Mouse (Mus musculus): ENCODE data around the gene Mkrn1. TPM values are rescaled to one million over a fixed set of nuclear protein-coding genes. Genes with fewer than 3 reads are reported as not detected.
A peak's percentile ranks its signal among the peaks of the same experiment; 100 is the strongest.
"Not testable (repeated sequence)": the region's sequence is repeated elsewhere in the genome, so short reads cannot be mapped to it uniquely, and the experiment has no call there.

Mkrn1 gene
- polyA plus RNA-seq, 1 experiment = 34.7 TPM

- no peak for TF ChIP-seq MYOG (IDR thresholded peaks at IDR 0.05; ENCODE audit: control insufficient read depth in 1 of 3, insufficient read depth in 1 of 3, insufficient read length in 2 of 3, low read depth in 2 of 3)
- TF ChIP-seq REST (IDR thresholded peaks at IDR 0.05; ENCODE audit: insufficient read depth, insufficient read length) = no peak
- no peak for TF ChIP-seq SRF (IDR thresholded peaks at IDR 0.05; ENCODE audit: control insufficient read depth, insufficient read length, low read depth)
- no peak for TF ChIP-seq E2F4 (IDR thresholded peaks at IDR 0.05; ENCODE audit: insufficient read depth)
- no peak for TF ChIP-seq CEBPB (IDR thresholded peaks at IDR 0.05; ENCODE audit: insufficient read depth, poor library complexity, severe bottlenecking)
- TF ChIP-seq POLR2AphosphoS2 (IDR thresholded peaks at IDR 0.05; ENCODE audit: insufficient read length, low read depth) = no peak
- no peak for TF ChIP-seq MYOD1 (IDR thresholded peaks at IDR 0.05; ENCODE audit: control insufficient read depth in 1 of 3, insufficient read length in 2 of 3, low read depth in 2 of 3)
- no peak for TF ChIP-seq POLR2A (IDR thresholded peaks at IDR 0.05; ENCODE audit: insufficient read length, low read depth)
- TF ChIP-seq TCF3 (IDR thresholded peaks at IDR 0.05; ENCODE audit: insufficient read length, low read depth) = no peak
- TF ChIP-seq MAX (IDR thresholded peaks at IDR 0.05; ENCODE audit: low read depth) = no peak
- TF ChIP-seq TCF12 (IDR thresholded peaks at IDR 0.05; ENCODE audit: insufficient read depth, poor library complexity, severe bottlenecking) = no peak
- no peak for TF ChIP-seq USF1 (IDR thresholded peaks at IDR 0.05; ENCODE audit: low read depth)
- H3ac ChIP-seq (ENCODE audit: control insufficient read depth, insufficient read length) = no peak within 1 kb of the TSS
- H3K4me2 ChIP-seq (ENCODE audit: low read depth) = no peak within 1 kb of the TSS
- H3K79me2 ChIP-seq (ENCODE audit: control insufficient read depth, insufficient read depth) = no peaks in the 10 kb centered on the region
- no peaks in the 10 kb centered on the region for H3K36me3 ChIP-seq (ENCODE audit: control insufficient read depth, insufficient read depth)
- H3K4me3 ChIP-seq = no peak within 1 kb of the TSS
- peaks cover 17% of the 10 kb centered on the region for H3K27me3 ChIP-seq (ENCODE audit: control insufficient read depth, insufficient read depth, insufficient read length)
These were observed 39.0 kb downstream of the Mkrn1 start, which contains the start of gene Rab19 for GRCm38 (mm10) chr6:39381125-39381880. TSS of gene Rab19 (plus strand) at chr6:39381175.

DNA sequence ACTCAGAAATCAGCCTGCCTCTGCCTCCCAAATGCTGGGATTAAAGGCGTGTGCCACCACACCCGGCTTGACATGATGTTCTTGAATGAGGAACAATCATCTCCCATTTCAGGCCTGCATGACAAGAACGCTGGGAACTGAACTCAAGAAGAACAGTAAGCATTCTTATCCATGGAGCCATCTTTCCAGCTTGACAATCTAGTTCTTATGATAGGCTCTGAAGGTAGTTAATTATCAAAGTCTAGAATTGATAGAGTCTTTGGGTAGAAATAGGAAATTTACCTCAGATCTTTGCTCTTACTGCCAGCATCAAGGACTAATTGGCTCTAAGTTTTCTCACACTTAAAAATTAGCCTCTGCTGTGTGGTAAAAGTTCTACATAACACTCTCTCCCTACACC, 40.0 kb downstream of the Mkrn1 start:
- no peak overlapping the region for H3ac ChIP-seq (ENCODE audit: control insufficient read depth, insufficient read length)
- no peak overlapping the region for H3K4me3 ChIP-seq
- peaks cover 17% of the 10 kb centered on the region for H3K27me3 ChIP-seq (ENCODE audit: control insufficient read depth, insufficient read depth, insufficient read length)
- H3K4me2 ChIP-seq (ENCODE audit: low read depth) = no peak overlapping the region
- no peak for TF ChIP-seq TCF3 (IDR thresholded peaks at IDR 0.05; ENCODE audit: insufficient read length, low read depth)
- TF ChIP-seq POLR2A (IDR thresholded peaks at IDR 0.05; ENCODE audit: insufficient read length, low read depth) = no peak
- no peak for TF ChIP-seq REST (IDR thresholded peaks at IDR 0.05; ENCODE audit: insufficient read depth, insufficient read length)
- no peak for TF ChIP-seq MYOG (IDR thresholded peaks at IDR 0.05; ENCODE audit: control insufficient read depth in 1 of 3, insufficient read depth in 1 of 3, insufficient read length in 2 of 3, low read depth in 2 of 3)
- TF ChIP-seq USF1 (IDR thresholded peaks at IDR 0.05; ENCODE audit: low read depth) = no peak
- TF ChIP-seq MYOD1 (IDR thresholded peaks at IDR 0.05; ENCODE audit: control insufficient read depth in 1 of 3, insufficient read length in 2 of 3, low read depth in 2 of 3) = no peak
- TF ChIP-seq E2F4 (IDR thresholded peaks at IDR 0.05; ENCODE audit: insufficient read depth) = no peak
- no peak for TF ChIP-seq CEBPB (IDR thresholded peaks at IDR 0.05; ENCODE audit: insufficient read depth, poor library complexity, severe bottlenecking)
- TF ChIP-seq MAX (IDR thresholded peaks at IDR 0.05; ENCODE audit: low read depth) = no peak
- no peak for TF ChIP-seq POLR2AphosphoS2 (IDR thresholded peaks at IDR 0.05; ENCODE audit: insufficient read length, low read depth)
- TF ChIP-seq SRF (IDR thresholded peaks at IDR 0.05; ENCODE audit: control insufficient read depth, insufficient read length, low read depth) = no peak
- no peak for TF ChIP-seq TCF12 (IDR thresholded peaks at IDR 0.05; ENCODE audit: insufficient read depth, poor library complexity, severe bottlenecking)
- no peaks in the 10 kb centered on the region for H3K79me2 ChIP-seq (ENCODE audit: control insufficient read depth, insufficient read depth)
- no peaks in the 10 kb centered on the region for H3K36me3 ChIP-seq (ENCODE audit: control insufficient read depth, insufficient read depth)

- Histone ChIP-seq H3K79me2 (ENCODE audit: control insufficient read depth, insufficient read depth) (no peaks in the 10 kb centered on the region), H3K4me3 (no peak overlapping the region), H3K27me3 (ENCODE audit: control insufficient read depth, insufficient read depth, insufficient read length) (peaks cover 15% of the 10 kb centered on the region), H3K4me2 (ENCODE audit: low read depth) (no peak overlapping the region), H3ac (ENCODE audit: control insufficient read depth, insufficient read length) (no peak overlapping the region), H3K36me3 (ENCODE audit: control insufficient read depth, insufficient read depth) (no peaks in the 10 kb centered on the region)
- no peak for TF ChIP-seq POLR2AphosphoS2 (IDR thresholded peaks at IDR 0.05; ENCODE audit: insufficient read length, low read depth)
- TF ChIP-seq MYOG (IDR thresholded peaks at IDR 0.05; ENCODE audit: control insufficient read depth in 1 of 3, insufficient read depth in 1 of 3, insufficient read length in 2 of 3, low read depth in 2 of 3) = no peak
- no peak for TF ChIP-seq SRF (IDR thresholded peaks at IDR 0.05; ENCODE audit: control insufficient read depth, insufficient read length, low read depth)
These were observed 40.5 kb downstream of the Mkrn1 start for GRCm38 (mm10) chr6:39379749-39380148.

DNA sequence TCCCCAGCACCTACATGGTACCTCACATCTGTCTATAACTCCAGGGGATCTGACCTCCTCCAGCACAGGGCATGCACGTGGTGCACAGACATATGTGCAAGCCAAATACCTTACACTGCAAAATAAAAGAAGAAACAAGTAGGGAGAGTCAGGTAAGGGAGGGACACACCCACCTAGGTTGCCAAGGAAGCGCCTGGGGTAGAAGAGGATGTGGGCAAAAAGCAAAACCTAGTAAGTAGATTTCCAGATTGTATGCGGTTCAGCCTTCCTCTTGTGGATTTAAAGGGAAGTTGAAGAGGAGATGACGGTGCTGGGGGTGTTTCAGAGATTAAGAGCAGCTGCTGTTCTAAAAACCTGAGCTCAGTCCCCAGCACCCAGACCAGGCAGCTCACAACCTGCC, 41.0 kb downstream of the Mkrn1 start:
- no peak overlapping the region for H3ac ChIP-seq (ENCODE audit: control insufficient read depth, insufficient read length)
- peaks cover 10% of the 10 kb centered on the region for H3K27me3 ChIP-seq (ENCODE audit: control insufficient read depth, insufficient read depth, insufficient read length)
- H3K79me2 ChIP-seq (ENCODE audit: control insufficient read depth, insufficient read depth) = no peaks in the 10 kb centered on the region
- no peak for TF ChIP-seq E2F4 (IDR thresholded peaks at IDR 0.05; ENCODE audit: insufficient read depth)
- no peak for TF ChIP-seq SRF (IDR thresholded peaks at IDR 0.05; ENCODE audit: control insufficient read depth, insufficient read length, low read depth)
- TF ChIP-seq USF1 (IDR thresholded peaks at IDR 0.05; ENCODE audit: low read depth) = no peak
- TF ChIP-seq REST (IDR thresholded peaks at IDR 0.05; ENCODE audit: insufficient read depth, insufficient read length) = no peak
- no peak for TF ChIP-seq POLR2A (IDR thresholded peaks at IDR 0.05; ENCODE audit: insufficient read length, low read depth)
- no peak for TF ChIP-seq MYOG (IDR thresholded peaks at IDR 0.05; ENCODE audit: control insufficient read depth in 1 of 3, insufficient read depth in 1 of 3, insufficient read length in 2 of 3, low read depth in 2 of 3)
- no peak overlapping the region for H3K4me2 ChIP-seq (ENCODE audit: low read depth)
- H3K4me3 ChIP-seq = no peak overlapping the region
- no peaks in the 10 kb centered on the region for H3K36me3 ChIP-seq (ENCODE audit: control insufficient read depth, insufficient read depth)

DNA sequence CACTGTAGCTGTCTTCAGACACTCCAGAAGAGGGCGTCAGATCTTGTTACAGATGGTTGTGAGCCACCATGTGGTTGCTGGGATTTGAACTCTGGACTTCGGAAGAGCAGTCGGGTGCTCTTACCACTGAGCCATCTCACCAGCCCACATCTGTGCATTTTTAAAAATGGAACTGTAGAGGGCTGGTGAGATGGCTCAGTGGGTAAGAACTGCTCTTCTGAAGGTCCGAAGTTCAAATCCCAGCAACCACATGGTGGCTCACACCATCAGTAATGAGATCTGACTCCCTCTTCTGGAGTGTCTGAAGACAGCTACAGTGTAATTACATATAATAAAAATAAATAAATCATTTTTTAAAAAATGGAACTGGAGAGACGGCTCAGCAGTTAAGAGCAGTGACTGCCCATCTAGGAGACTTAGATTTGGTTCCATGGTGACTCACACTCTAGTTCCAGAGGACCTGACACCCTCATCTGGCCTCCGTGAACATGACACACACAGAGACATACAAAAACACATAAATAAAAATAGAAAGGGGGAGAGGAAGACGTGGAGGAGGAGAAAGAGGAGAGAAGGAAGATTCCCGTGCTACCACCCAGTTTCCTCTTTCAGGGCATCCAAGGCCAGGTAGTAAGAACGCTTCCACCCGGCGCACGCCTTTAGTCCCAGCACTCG, 42.0 kb downstream of the Mkrn1 start:
- H3ac ChIP-seq (ENCODE audit: control insufficient read depth, insufficient read length) = not testable (repeated sequence)
- peak overlapping the region; percentile 55 for H3K4me3 ChIP-seq

More for the DNA sequence above, 42.0 kb downstream of the Mkrn1 start:
- not testable (repeated sequence) for H3K36me3 ChIP-seq (ENCODE audit: control insufficient read depth, insufficient read depth); H3K79me2 ChIP-seq (ENCODE audit: control insufficient read depth, insufficient read depth); H3K4me2 ChIP-seq (ENCODE audit: low read depth); H3K27me3 ChIP-seq (ENCODE audit: control insufficient read depth, insufficient read depth, insufficient read length)
